Mouse (Mus musculus) G1E (cell line): ENCODE measurements around the gene Gm11214.

Experiments used
- CTCF ChIP-seq: IDR thresholded peaks from 2 replicates; pipeline ENCODE4 v1.5.1; 2012; ENCODE audit warnings: low read depth, low read length, inconsistent platforms, mixed read lengths
- GATA1 ChIP-seq: IDR thresholded peaks from 2 replicates; pipeline ENCODE4 v1.6.1; 2012; ENCODE audit warnings: borderline replicate concordance, low read length, inconsistent platforms, mixed read lengths

GRCm38 (mm10) chr4:63625563-63626080, 37.6 kb downstream of the Gm11214 start:
- TF ChIP-seq CTCF: no peak
- no peak for TF ChIP-seq GATA1
